Mouse (Mus musculus) v-Abl transformed pro-B cells (cell line): ENCODE measurements around the gene Nme6.
"Not testable (repeated sequence)": the region's sequence is repeated elsewhere in the genome, so short reads cannot be mapped to it uniquely, and the experiment has no call there.

ENCODE experiments used
- in situ Hi-C, 2 experiments: fragments of 400-800 bp; cut with MboI; formaldehyde crosslinking; loops; one replicate each; pipeline ENCODE4 v1.15.1; 2025; ENCODE audit not compliant: unreplicated experiment in 2 of 2

The Nme6 gene

GRCm38 (mm10) chr9:109832391-109833087, at the start of gene Nme6:
Gene Nme6, plus strand, starts transcription at chr9:109832749.
- in situ Hi-C loops, result loop anchor here in 1 of 2 experiments (10.0 kb wide), 1 partner anchor 828 kb away; no protein-coding TSS in a partner anchor

DNA sequence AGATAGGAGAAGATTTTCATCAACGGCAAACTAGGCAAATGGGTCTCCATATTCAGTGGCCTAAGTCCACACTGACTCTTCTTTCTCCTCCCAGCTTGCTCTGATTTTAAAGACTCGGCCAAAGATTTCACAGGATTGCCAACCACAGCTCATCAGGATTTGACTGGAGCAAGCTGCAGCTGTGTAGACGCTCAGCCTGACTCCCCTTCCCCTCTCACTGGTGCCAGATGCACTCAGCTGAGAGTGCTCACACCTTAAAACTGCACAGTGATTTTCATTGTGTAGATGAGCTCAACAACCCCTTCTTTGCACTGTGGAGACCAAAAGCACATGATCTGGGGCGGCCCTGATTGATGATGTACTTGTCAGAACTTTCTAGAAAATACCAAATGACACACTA, 42.0 kb upstream of the Nme6 start, which contains the start of gene Fbxw27:
TSS of gene Fbxw27 (minus strand) at position 101 of the 400 bp plus-strand sequence.
- in situ Hi-C loops, result not testable (repeated sequence)

GRCm38 (mm10) chr9:109795221-109795620, 37.3 kb upstream of the Nme6 start:
- in situ Hi-C loops, result no loop called here

GRCm38 (mm10) chr9:109795811-109796210, 36.7 kb upstream of the Nme6 start:
- in situ Hi-C loops, result no loop called here

GRCm38 (mm10) chr9:109798051-109798450, 34.5 kb upstream of the Nme6 start:
- in situ Hi-C loops, result no loop called here

DNA sequence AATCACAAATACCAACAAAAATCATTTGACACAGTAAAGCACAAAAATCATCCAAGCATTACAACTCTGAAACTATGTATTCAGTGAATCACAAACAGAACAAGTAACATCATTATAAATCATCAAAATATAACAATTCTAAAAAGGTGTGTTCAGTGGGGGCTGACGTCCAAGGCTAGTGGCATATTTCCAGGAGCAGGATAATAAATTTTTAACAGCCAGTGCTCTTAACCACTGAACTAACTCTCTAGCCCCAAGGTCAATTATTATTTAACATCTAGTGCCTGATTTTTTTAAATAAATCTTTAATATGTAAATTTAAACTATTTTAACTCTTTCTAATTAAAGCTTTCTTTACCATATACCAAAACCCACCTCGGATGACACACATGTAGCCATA, 27.0 kb upstream of the Nme6 start:
- in situ Hi-C loops, result not testable (repeated sequence)

DNA sequence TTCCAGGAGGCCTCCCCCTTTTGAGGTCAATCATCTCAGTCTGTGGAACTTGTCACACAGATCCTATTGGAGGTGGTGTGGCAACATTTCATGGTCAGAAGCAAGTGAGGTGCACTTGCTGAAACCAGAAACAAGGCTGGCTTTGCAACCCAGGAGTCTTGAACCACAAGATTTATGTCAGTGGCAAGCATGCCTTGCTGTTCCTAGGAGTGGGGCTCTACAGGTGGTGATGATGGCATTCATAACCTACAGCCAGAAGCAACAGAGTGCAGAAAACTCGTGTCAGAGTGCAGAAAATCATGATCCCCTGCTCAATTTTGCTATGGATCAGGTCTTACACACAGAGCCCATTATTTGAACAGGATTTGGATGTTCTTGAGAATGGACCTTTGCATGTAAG, 26.3 kb upstream of the Nme6 start:
- in situ Hi-C loops, result no loop called here

GRCm38 (mm10) chr9:109806695-109807293, 25.8 kb upstream of the Nme6 start:
- in situ Hi-C loops, result no loop called here

- in situ Hi-C loops, result no loop called here
Measured at GRCm38 (mm10) chr9:109807898-109808297, 24.7 kb upstream of the Nme6 start.

GRCm38 (mm10) chr9:109811980-109812379, 20.6 kb upstream of the Nme6 start, which contains the start of gene Spink8:
Gene Spink8, plus strand, starts transcription at chr9:109812280.
- in situ Hi-C loops, result no loop called here

- in situ Hi-C loops, result no loop called here
Measured at GRCm38 (mm10) chr9:109813424-109813823, 19.1 kb upstream of the Nme6 start.

GRCm38 (mm10) chr9:109816341-109816740, 16.2 kb upstream of the Nme6 start:
- in situ Hi-C loops, result no loop called here

GRCm38 (mm10) chr9:109825739-109826138, 6.8 kb upstream of the Nme6 start:
- in situ Hi-C loops, result no loop called here

DNA sequence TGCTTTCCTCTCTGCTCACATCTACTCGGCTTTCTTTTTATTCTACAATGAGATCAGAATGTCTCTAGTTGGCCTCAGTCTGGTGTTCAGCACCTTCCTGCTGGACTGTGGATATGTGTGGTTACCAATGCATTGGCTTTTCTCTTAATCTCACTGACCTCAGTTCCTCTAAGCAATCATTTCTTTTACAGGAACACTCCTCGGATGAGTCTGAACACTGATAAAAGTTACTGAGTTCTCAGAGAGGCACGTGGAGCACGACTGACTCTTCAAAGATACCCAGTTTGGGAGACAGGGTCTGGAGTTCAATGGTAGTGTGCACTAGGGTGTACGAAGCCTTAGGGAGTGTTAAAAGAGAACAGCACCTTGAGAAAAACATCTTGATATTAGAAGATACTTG, 6.4 kb upstream of the Nme6 start:
- in situ Hi-C loops, result no loop called here

- in situ Hi-C loops, result loop anchor here in 1 of 2 experiments (10.0 kb wide), 1 partner anchor 828 kb away; no protein-coding TSS in a partner anchor
Measured at GRCm38 (mm10) chr9:109833088-109833412, 501 bp downstream of the Nme6 start.

GRCm38 (mm10) chr9:109849312-109849758, 16.8 kb downstream of the Nme6 start, which contains the start of gene Camp:
Gene Camp, minus strand, starts transcription at chr9:109849617.
- in situ Hi-C loops, result no loop called here

DNA sequence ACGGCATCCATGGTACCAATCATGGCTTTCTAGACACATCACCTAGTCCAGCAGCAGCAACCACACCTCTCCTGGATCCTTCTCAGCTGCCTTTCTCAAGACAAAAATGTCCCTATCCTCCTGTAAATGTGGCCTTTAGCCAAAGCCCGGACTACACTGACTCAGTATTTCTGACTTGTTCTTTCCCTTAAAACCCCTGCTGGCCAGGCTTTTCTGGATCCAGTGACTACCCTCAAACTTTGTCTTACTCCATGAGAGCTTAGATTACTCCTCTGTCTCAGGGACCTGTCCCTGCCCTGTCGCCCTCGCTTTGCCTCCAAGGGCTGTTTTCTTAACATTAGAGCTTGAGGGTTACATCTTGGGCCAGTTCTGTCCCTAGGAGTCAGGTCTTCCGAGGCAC, 17.6 kb downstream of the Nme6 start:
- in situ Hi-C loops, result no loop called here

DNA sequence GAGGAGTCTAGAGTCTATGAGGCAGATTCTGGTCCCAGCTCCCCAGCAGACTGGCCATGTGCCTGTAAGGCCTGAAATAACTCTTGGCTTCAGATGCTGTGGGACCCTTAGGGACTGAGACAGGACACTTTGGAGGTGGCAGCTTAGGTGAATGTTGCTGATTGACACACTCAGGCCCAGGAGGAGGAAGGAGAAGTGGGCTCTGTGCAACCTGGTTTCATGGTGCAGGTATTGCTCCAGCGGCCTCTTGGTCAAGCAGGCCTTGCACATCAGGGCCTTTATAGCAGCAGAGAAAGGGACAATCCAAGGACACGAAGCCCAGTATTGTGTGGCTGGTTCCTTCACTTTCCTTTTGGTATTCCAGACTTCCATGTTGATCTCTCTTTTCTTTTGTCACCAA, 21.8 kb downstream of the Nme6 start:
- in situ Hi-C loops, result no loop called here

DNA sequence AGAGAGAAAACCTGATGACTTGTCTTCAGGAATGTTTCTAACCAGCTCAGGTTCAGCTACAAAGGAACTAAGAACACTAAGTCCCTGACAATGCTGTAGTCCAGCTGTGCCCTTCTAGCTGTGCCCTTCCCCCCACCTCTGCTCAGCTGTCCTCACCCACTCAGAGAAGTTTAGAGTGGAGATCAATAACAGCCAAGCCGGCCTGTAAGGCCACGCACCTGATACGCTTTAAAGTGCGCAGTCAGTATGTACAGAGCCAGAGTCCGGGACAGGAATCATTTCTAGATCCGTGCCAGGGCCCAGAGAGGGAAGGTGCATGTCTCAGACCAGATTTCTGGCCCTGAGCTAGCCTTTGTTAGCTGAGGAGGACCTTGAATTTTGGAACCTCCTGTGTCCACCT, 23.4 kb downstream of the Nme6 start:
- in situ Hi-C loops, result no loop called here

DNA sequence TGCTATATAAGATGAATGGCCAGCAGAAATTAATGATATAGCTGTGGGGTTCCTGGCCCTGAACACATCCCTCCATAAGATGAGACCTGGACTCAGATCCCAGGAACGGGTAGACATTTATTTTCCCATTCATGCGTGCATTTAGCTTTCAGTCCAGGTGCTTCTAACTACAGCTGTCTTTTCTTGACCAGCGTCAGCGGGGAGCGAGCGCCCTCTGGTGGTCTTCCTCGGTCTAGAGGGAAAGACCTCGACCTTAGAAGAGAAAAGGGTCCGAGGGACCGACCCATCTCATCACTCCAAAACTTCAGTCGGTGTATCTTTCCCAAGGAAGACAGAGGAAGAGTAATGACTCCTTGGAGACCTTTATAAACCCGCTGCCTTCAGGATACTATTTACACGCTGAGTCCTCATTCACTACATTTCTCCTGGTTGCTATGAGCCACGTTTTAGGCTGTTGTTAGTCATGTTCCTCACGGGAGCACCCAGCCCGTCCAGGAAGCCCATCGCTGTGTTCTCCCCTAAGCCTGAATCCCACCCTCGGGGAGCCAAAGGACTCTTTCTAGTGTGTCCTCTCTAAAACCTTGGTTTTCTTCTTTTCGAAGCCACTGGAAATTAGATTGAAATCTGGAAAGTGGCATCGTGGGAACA, 30.0 kb downstream of the Nme6 start:
- in situ Hi-C loops, result loop anchor here (5.0 to 10.0 kb wide), 5 partner anchors 175 to 860 kb away; no protein-coding TSS in a partner anchor

- in situ Hi-C loops, result loop anchor here (5.0 to 10.0 kb wide), 5 partner anchors 176 to 861 kb away; no protein-coding TSS in a partner anchor
Measured at GRCm38 (mm10) chr9:109863085-109863484, 30.5 kb downstream of the Nme6 start.
